Mouse (Mus musculus) naive thymus-derived CD4-positive, alpha-beta T cell, adult 2 months (primary cell): ENCODE results near the gene Rere.

Source experiments
- DNase-seq: peaks from one replicate; pipeline ENCODE4 v3.0.0-alpha.2; 2011; ENCODE audit warnings: low read depth

Gene Rere

DNA sequence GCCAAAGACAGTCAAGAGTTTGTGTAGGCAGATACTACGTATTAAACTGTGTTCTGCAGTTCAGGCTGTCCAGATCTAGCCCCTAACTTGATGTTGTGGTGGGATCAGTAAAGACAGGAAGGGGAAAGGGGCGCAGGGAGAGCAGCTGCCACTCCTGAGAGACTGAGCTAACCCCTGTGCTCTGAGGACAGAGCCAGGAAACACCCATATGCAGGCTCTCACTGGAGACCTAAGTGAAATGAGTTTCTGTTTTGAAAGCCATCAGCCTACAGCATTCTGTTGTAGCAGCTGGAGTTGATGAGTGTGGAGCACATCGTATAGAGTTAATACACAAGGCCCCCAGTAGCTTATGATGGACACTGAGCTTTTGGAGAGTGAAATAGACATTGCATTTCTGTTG, 101.1 kb downstream of the Rere start:
- DNase-seq = peak; percentile 44

DNA sequence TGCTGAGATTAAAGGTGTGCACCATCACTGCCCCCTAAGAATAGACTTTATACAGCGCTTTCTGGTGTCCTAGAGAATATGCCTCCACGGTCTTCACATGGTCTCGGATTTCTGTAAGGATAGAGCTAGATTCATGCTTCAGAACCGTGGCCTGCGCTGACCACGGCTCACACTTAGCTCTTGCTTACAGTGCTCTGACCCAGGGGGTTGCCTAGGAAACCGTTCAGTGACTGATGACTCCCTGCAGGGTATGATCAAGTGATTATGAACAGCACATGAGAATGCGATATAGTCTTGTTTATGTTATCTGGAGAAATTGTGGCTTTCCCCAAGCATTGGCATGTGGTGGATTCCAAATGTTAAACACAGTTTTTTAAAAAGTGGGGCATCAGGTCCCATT, 103.0 kb downstream of the Rere start:
- no peak for DNase-seq

DNA sequence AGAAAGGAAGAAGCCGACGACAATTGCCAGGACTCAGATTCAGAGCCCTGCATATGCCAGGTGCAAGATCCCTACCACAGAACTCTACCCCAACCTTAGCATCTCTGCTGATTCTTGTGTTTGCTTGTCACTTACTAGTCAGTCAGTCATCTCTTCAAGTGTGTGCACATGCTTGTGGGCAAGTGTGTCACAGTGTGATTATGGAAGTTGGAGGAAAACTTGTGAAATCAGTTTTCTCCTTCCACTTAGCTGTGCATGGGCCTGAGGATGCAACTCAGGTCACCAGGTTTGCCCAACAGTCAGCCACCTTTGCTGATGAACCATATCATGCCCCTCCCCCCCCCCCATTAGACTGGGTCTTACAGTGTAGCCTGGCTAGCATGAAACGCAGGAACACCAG, 103.5 kb downstream of the Rere start:
- DNase-seq = no peak

DNA sequence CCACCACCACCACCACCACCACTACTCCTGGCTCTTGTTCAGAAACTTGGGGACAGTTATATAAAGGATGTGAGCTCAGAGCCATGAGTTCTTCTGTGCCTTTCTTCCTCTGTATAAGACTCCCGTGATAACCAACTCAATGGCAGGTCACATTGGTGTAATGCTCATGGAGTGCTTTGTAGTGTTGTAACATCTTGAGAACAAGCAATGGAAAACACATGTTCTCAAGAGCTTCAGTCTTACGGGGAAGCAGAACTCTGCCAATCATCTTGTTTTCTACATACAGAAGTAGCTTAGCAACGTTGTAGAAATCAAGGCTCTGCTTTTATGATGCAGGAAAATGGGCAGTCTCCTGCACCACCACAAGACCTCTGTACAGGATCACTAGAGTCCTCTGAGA, 107.1 kb downstream of the Rere start:
- no peak for DNase-seq

DNA sequence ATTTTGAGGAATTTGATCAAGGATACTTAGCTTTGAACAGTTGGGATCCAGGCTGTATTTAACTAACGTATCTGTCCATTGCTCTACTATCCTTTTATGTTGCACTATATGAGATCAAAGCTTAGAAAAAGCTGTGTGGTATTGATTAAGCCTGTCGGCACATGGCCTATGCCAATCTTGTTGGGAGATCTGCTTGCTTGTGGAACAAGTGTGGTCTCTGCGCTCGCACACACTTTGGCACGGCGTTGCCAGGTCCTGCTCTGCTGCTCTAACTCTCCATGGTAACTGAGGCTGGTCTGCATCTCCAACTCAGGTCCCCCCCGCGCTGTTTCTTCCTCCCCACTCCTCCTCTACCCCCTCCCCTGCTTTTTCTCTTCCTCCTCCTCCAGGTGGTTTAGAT, 112.2 kb downstream of the Rere start:
- no peak for DNase-seq

DNA sequence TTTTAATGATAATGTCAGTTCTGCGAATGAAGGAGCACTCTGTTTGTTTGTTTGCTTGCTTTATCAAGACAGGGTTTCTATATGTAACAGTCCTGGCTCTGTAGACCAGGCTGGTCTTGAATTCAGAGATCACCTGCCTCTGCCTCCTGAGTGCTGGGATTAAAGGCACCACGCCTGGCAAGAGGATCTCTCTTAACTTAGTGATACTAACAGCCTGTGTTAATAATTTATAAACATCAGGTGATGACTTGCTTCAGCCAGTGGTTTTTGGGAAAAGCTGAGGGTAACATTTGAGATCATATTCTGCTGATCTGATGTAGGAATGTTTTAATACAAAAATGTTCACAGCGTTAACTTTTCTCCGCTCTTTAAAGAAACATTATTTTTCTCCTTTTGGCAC, 112.6 kb downstream of the Rere start:
- DNase-seq = no peak

DNA sequence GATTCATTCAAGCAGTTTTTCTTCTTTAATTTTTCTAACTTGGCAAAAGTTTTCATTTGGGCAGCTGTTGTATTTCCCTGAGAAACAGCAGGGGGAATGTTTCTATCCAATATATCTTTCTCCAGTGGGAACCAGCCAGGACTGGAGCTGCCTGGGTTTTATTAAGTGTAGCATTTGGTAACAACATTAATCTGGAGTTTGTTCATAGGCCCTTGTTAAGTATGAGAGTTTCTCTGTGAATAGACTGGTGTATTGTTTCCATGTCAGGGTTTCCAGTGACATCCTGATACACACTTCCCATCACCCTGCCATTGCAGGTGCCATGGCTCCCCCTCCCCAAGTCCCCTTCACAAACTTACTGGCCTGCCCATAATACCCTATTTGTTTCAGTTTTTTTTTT, 114.9 kb downstream of the Rere start:
- DNase-seq = no peak

DNA sequence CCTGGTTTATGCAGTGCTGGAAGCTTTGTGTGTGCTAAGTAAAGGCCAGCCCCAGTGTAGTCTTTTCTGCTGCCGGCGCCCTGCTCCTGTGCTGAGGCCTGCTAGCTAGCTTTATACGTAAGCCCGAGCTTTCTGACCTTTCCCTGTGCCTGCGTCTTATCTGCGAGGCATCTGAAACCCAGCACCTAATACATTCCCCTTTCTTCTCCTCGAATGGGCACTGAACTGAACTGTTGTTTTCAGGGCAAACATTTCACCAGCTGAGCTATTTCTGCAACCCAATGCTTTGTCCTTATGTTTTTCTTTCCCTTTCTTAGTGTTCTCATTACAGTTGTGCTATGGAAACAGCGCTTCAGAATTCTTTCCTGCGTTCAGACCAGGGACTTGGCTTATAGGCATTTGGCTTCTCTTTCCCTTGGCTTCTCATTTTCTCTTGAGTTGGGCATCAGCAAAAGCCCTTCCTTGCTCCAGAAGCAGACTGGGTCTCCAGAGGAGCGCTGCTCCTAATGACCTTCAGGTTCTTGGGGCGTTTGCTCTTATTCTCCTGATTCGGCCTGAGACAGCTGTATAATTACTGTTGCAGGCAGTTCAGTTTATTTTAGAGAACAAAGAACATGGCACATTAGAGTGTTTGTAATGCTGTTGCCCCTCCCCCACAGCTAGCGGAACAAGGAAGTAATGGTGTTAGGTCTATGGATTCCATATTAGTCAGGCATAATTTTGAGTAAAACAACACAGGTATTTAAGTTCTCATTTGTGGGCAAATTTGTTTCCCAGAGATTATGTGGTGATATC, 115.6 kb downstream of the Rere start:
- DNase-seq = peak; percentile 41

DNA sequence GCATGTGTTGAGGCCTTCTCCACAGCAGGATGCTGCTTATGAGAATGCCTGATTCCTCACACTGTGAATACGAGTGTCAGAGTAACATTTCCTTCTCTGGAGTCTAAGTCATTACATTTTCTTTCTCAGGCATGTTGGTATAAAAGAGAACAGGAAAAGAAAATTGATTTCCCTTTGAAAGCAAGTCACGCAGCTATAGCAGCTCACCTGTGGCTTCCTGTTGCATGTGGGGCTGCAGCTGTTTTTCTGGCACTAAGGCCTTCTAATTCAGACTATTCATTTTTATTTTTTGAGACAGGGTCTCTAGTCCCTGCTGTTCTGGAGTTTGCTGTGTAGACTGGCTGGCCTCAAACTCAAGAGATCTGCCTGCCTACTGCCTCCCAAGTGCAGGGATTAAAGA, 117.6 kb downstream of the Rere start:
- DNase-seq = peak; percentile 61

DNA sequence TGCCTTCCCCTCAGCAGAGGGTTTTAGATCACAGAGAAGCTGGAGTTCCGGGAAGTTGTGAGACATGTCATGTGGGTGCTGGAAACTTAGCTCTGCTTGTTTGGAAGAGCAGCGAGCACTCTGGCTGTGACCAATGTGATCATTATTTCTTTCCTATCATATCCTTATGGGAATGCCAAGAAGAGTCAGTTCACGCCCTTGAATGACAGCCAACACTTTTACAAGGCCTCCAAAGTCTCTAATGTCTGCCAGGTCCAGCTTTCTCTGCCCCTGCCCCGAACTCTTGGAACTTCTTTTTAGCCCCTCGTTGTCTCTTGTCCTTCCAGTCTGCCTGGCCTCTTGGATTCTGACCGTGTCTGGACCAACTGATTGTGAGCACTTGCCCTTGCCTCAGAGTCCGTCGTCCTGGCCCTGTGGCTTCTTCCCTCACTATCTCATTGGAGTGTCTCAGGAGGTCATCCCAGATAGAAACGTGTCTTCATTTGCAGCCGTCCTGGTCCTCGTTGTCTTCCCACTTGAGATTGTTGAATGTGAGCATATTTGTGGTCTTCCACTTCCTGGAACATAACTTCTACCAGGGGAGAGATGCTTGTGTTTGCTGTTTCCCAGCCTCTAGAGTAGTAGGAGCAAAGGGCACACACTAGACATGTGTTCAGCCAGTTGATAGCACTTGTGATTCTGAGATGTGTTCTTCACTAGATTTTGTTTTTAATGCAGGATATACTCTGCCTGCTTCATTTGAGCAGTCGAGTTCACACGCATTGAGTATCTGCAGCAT, 120.6 kb downstream of the Rere start:
- peak; percentile 50 for DNase-seq

DNA sequence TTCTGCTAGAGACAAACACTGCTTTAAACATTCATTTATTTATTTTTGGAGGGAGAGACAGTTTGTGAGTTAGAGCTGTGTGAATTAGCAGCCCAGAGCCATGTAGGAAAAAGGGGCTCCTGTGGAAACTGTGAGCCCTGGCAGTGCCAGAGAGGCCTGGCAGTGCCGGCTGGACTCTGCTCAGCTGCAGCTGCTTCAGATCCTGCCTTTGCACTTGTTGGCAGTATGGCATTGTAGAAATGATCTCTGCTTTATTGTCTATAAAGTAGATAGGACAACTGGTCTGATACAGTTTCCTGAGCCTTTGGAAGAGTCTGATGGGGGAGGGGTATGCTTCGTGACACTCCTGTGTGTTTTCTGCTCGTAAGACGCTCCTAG, 121.2 kb downstream of the Rere start:
- no peak for DNase-seq

DNA sequence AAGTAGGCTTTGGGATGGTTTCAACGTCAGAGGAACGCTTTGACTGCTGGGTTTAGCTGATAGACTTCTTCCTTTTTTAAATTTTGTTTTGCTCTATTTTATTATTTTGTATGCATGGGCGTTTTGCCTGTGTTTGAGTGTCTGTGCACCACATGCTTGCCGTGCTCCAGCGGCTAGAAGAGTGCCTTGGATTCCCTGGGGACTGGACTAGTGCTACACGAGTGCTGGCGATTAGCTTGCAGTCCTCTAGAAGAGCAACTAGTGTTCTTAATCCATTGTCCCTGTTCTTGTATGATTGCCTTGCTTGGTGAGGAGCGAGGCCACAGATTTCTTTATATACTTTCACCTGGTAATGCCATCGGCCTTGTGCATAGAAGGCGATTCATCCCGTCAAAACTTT, 122.5 kb downstream of the Rere start:
- DNase-seq = no peak

DNA sequence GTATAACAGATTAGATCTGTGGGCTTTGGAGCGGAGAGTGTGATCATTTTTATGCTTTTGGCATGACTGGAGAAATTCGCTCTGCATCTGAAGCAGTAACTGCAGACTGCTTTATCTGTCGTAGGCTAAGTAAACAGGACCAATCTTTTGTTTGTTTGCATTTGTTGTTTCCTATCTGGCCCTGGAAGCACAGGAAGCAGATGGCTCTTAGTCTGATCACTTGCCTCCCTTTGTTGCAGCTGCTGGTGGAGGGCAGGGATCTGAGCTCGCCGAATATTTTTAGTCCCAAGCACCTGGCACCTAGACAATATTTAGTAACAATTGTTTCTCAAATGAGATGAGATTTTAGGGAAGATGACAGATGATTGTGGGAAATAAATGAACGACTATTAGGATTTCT, 123.1 kb downstream of the Rere start:
- DNase-seq = no peak

DNA sequence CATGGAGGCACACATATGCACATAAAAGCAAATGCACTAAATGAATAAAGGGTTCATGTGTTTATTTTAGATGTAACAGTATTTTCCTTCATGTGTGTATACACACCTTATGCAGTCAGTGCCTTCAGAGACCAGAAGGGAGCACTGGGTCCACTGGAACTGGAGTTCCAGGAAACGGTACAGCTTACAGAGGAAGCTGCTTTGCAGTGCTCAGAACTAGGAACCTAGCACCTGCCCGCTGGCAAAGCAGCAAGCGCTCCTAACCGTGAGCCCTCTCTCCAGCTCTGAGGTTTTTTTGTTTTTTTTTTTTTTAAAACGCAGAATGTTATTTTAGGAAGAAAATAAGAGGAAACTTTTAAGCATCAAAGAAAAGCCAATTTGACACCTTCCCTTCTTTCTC, 124.3 kb downstream of the Rere start:
- peak; percentile 49 for DNase-seq

DNA sequence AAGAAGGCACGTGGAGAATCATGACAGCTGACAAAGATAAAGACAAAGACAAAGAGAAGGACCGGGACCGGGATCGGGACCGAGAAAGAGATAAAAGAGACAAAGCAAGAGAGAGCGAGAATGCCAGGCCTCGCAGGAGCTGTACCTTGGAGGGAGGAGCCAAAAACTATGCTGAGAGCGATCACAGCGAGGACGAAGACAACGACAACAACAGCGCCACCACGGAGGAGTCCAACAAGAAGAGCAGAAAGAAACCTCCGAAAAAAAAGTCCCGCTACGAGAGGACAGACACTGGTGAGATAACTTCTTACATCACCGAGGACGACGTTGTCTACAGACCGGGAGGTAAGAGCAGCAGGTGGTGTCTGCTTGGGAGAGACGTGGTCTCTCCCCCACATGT, 124.9 kb downstream of the Rere start:
- DNase-seq = no peak

DNA sequence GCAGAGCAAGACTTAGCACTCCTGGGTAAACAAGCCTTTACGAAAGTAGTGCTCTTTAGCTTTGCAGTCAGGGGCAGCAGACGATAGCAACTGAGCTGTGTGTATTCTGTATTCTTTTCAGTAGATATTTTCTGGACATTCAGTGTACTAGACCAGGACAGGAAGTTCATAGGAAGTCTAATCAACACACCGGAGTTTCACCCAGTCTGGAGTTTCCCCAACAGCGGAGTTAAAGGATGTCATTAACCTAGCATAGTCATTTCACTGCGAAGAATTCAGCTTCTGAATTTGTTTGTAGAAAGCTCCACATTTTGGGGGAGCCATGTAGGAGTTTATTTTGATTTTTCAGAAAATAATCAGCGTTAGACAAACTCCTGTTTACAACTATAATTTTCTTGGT, 125.4 kb downstream of the Rere start:
- DNase-seq = no peak

DNA sequence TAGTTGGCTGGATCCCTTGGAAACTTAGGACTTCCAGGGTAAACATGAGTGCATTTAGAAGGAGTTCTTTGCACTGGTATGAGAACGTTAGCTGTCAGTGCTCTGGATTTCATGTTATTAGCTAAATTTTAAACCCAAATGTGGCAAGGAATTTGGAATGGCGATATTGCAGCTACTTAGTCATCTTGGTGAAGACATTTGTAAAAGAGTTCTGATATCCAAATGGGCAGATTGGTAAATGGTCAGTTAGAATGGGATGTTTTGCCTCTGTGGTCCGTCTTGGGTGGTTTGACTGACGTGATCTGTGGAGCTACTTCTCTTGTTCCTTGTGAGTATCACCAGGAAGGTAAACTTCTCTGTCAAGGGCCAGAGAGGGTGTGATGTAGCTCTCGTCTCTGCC, 132.8 kb downstream of the Rere start:
- no peak for DNase-seq

DNA sequence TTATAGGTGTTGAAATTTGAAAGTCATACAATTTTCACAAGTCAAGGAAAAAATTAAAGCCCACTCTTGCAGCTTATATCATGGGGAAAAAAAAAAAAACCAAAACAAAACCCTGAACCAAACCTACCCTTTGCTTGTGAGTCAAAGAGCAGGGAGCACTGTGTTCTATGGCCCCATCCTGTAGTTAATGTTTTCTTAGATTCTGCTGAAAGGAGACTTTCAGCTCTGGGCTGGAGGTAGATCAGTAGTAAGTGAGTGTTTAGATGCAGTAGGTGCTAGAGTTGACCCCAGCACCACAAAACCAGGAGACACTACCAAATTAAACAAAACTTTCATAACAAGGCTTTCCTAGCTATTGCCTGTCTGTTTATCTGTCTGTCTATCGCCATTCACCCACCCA, 133.3 kb downstream of the Rere start:
- no peak for DNase-seq

DNA sequence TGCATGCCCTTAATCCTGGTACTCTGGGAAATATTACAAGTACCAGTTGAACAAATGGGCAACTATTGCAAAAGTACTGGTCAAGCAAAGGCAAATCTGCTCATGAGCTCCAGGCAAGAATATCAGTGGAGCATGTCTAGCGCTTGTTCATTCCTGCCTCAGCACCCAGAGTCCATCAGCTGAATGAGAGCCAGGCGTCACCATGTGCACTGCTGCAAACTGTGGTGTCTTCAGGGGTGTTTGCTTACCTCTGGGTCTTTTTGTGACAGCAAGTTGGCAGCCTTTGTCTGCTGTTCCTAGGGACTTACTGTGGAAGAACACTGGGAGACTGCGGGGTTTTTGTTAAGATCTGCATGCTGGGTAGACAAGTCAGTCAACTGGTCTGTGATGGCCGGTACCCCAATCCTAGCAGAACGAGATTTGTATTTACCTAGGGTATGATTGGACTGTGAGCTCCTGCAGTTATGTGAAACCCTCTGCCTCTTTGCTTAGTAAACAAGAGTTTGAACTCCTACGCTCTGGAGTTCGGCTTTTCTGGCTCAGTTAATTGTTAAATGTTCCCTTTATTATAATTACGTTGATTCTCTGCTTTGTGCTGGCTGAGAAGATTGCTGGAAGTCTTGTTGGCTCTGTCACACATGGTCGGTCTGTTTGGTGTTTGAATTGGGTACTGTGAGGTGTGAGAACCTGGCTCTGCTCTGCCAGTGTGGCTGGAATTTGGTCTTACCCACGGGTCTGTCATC, 134.0 kb downstream of the Rere start:
- DNase-seq = no peak

DNA sequence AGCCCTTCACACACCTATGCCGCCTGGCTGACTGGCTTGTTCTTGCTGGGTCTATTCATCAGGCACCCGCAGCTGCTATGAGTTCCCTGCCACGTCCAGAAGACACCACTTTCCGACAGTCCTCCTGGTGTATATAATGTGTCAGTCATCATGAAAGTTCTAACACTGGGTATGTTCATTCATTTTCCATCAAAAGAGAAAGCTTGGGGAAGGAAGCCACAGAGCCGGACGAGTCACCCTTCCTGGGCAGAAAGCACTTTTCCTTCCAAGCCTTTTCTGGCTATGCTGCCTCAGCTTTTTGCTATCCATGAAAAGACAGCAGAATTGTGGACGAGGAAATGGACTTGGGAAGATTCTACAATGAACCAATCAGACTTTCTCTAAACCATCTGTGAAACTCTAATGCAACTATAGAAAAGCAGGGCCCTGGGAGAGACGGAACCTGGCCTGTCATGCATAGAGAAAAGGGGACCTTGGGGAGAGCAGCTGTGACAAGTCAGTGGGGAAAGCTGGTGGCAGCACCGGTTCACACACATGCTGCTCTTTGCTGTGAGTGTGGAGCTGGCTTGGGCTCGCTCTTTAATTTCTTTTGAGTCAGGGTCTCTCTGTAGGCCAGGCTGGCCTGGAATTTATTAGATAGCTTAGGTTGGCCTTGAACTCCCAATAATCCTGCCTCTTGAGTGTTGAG, 139.3 kb downstream of the Rere start:
- DNase-seq = no peak

DNA sequence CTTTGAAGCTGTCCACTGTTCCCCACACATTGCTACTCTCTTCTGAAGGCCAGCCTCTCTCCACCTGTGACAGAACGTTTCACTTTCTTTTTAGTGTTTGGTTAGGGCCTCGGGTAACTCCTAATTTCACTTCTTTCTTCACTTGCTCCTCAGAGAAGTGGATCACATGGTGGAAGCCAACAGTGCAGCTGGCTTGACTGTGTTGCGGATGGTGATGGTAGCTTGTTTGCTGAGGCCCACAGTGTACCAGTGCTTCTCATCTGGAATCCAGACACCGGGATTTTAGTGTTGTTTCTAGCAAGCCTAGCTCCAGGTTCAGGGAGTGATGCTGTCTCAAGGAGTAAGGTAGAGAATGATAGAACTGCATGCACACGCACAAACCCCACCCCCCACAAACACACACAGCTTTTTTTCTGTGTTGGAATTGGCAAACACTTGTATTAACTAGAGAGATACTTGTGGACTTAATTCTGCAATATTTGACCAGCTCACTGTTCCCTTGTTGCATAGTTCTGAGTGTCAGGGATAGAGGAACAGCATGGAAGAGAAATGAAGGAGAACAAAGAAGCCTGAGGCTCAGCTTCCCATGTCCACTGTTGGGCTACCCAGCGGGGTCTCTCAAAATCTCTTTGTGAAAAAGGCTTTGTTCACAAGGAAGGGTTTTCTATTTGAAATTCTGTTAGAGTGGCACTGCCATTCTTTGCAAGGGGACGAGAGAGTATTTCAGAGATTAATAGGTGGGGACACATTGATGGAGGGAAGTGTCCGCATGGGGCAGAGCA, 144.8 kb downstream of the Rere start:
- no peak for DNase-seq
